Mouse (Mus musculus): Measurements from ENCODE around the gene Cbs.
A peak's percentile ranks its signal among the peaks of the same experiment; 100 is the strongest.
"Not testable (repeated sequence)": the region's sequence is repeated elsewhere in the genome, so short reads cannot be mapped to it uniquely, and the experiment has no call there.

Cbs gene

GRCm38 (mm10) chr17:31642913-31643312 is 5.9 kb upstream of the Cbs start:
- no peak for DNase-seq (ENCODE audit: low read depth)

- DNase-seq (ENCODE audit: low read depth), result no peak
These were observed 5.3 kb upstream of the Cbs start for GRCm38 (mm10) chr17:31642331-31642730.

GRCm38 (mm10) chr17:31639651-31640050 is 2.6 kb upstream of the Cbs start:
- DNase-seq (ENCODE audit: low read depth), result no peak

- peak; percentile 7 for DNase-seq (ENCODE audit: low read depth)
These were observed 980 bp upstream of the Cbs start for GRCm38 (mm10) chr17:31637866-31638570.

- DNase-seq (ENCODE audit: low read depth), result no peak
These were observed 629 bp downstream of the Cbs start for GRCm38 (mm10) chr17:31636277-31636941.

GRCm38 (mm10) chr17:31635781-31636180 is 1.3 kb downstream of the Cbs start:
- no peak for DNase-seq (ENCODE audit: low read depth)

- no peak for DNase-seq (ENCODE audit: low read depth)
These were observed 2.1 kb downstream of the Cbs start for GRCm38 (mm10) chr17:31634896-31635295.

GRCm38 (mm10) chr17:31633007-31633406 is 4.0 kb downstream of the Cbs start:
- DNase-seq (ENCODE audit: low read depth), result no peak

- DNase-seq (ENCODE audit: low read depth), result no peak
These were observed 5.8 kb downstream of the Cbs start for GRCm38 (mm10) chr17:31631081-31631800.

- DNase-seq (ENCODE audit: low read depth), result no peak
These were observed 9.1 kb downstream of the Cbs start for GRCm38 (mm10) chr17:31627961-31628360.

- no peak for DNase-seq (ENCODE audit: low read depth)
These were observed 13.9 kb downstream of the Cbs start for GRCm38 (mm10) chr17:31623101-31623500.

GRCm38 (mm10) chr17:31613086-31613755 is 23.8 kb downstream of the Cbs start:
- DNase-seq (ENCODE audit: low read depth), result no peak

- no peak for DNase-seq (ENCODE audit: low read depth)
These were observed 27.1 kb downstream of the Cbs start for GRCm38 (mm10) chr17:31609895-31610294.

GRCm38 (mm10) chr17:31609173-31609572 is 27.9 kb downstream of the Cbs start:
- not testable (repeated sequence) for DNase-seq (ENCODE audit: low read depth)

GRCm38 (mm10) chr17:31607256-31607951 is 29.6 kb downstream of the Cbs start:
- DNase-seq (ENCODE audit: low read depth), result no peak

GRCm38 (mm10) chr17:31606424-31606823 is 30.6 kb downstream of the Cbs start:
- no peak for DNase-seq (ENCODE audit: low read depth)

GRCm38 (mm10) chr17:31598593-31598992 is 38.4 kb downstream of the Cbs start:
- DNase-seq (ENCODE audit: low read depth), result no peak

- DNase-seq (ENCODE audit: low read depth), result no peak
These were observed 39.1 kb downstream of the Cbs start for GRCm38 (mm10) chr17:31597957-31598356.

- DNase-seq (ENCODE audit: low read depth), result no peak
These were observed 42.0 kb downstream of the Cbs start for GRCm38 (mm10) chr17:31595077-31595476.

GRCm38 (mm10) chr17:31594590-31594989 is 42.4 kb downstream of the Cbs start:
- DNase-seq (ENCODE audit: low read depth), result no peak

GRCm38 (mm10) chr17:31590846-31591245 is 46.2 kb downstream of the Cbs start:
- DNase-seq (ENCODE audit: low read depth), result no peak

- DNase-seq (ENCODE audit: low read depth), result no peak
These were observed 48.3 kb downstream of the Cbs start for GRCm38 (mm10) chr17:31588726-31589125.

All from induced T-regulatory cell, adult 2 months (primary cell).